Mouse (Mus musculus): ENCODE measurements at regions not wholly inside any gene's neighbourhood (a gene's known extent, or its start where the extent isn't known, plus 50 kb on each side); places are given as distances from the start of the nearest gene placed in this dataset.

DNA sequence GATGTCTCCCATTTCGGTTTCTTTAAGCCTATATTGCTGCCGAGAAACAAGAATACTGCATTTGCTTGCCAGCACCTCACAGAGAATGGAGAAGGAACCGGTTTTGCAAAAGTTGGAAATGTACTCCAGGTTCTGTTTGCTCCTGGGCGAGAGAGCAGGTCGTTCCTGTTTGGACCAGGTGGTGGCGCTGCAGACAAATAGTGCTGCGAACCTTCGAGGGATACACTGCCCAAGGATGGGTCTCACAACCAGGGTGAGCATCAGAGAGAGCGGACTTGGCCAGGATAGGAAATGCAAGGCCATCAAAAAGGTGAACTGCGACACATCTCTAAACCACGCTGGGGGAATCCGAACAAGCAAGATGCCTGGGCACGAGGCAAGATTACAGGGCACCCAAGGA is 54.0 kb upstream of the Ets2 start:
- peak; percentile 41 for DNase-seq

GRCm38 (mm10) chr16:95642784-95643590 is 56.6 kb upstream of the Erg start:
- peak; percentile 50 for DNase-seq

DNA sequence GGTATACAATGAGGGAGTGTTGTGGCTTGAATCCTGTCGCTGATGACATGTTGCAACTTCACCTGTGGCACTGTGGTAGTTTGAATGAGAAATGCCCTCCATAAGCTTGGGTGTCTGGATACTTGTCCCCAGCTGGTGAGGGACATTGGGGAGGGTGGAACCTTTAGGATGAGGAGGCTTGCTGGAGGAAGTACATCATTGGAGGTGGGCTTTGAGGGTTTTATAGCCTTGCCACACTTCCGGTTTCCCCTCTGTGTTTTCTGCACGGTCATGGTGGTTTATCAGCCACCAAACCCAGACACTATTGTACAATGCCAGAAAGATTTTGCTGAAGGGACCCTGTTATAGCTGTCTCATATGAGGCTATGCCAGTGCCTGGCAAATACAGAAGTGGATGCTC is 54.3 kb upstream of the Erg start:
- no peak for DNase-seq

- no peak for DNase-seq
These were observed 53.3 kb upstream of the Erg start for GRCm38 (mm10) chr16:95639677-95640076.

DNA sequence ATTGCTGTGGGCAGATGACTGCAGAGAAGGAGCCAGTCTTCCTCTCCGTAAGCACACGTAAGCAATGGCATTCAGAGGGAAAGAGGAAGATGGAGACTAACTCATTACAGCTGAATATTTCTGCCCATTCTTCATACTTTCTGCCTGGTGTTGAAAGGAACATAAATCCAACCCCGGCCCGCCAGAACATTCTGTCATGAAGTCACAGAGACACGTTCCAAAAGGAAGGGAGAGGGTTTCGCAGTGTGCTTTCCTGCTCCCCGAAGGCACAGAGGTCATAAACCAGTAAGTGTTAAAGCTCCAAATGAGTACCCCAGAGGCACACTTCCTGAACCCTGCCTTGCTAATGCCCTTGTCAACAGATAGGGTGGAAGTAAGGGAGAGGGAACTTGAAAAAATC is 51.5 kb upstream of the Erg start:
- no peak for DNase-seq

DNA sequence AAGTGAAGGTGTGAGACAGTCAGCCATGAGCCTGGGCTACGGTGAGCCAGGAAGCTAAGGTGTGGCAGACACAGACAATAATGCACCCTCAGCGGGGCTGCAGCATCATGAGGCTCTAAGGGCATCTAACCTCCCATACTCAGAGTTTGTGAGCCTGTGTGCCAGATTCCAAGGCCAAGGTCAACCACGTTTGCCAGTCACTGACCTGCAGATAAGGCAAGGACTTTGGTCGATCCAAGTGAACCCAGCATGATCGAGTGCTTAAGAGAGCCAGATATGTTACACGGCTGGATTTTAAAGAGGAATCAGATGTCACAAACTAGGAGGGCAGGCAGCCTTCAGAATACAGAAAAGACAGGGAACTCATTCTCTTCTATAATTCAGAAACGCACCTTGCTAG is 50.2 kb upstream of the Erg start:
- no peak for DNase-seq
